Mouse (Mus musculus): ENCODE results near the gene Fign. TPM values are rescaled to one million over a fixed set of nuclear protein-coding genes. Genes with fewer than 3 reads are reported as not detected.

The Fign gene
- total and polyA plus RNA-seq, 3 experiments: not detected

DNA sequence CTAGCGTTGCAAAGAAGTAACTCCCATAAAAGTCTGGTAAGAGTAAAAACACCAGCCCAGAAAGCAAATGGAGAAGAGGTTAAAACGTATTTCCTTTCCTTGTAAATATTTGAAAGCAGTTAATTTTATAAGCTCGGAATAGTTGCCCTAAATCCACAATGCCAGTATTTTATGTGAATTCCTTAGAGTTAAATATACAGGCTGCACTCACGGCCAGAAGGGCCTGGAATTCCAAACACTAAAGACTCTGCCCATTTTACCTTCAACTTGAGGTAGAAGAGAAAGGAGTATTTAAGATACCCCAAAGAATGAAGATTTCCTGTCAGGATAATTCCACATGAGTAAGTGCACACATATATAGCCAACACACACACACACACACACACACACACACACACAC lies 128.2 kb downstream of the Fign start:
- H3K9me3 ChIP-seq (replicated peaks; ENCODE audit: low read length): peaks cover 16% of the 10 kb centered on the region
- no peaks in the 10 kb centered on the region for H3K4me1 ChIP-seq (ENCODE audit: control insufficient read depth in 1 of 2, insufficient read depth in 2 of 2)
- H3K36me3 ChIP-seq (replicated peaks in 1 of 2; ENCODE audit: control insufficient read depth in 1 of 2, insufficient read depth in 1 of 2, low read length in 1 of 2): no peaks in the 10 kb centered on the region
- no peak for DNase-seq (ENCODE audit: extremely low read depth)
- H3K4me2 ChIP-seq (ENCODE audit: insufficient read depth, low read depth, poor library complexity, severe bottlenecking): no peak overlapping the region
- H3K27me3 ChIP-seq (replicated peaks): no peaks in the 10 kb centered on the region
- TF ChIP-seq POLR2A (IDR thresholded peaks at IDR 0.05; ENCODE audit: low read depth, low read length): no peak
- TF ChIP-seq PAX5 (IDR thresholded peaks at IDR 0.05; ENCODE audit: low read length): no peak
- no peak for TF ChIP-seq MAFK (IDR thresholded peaks at IDR 0.05; ENCODE audit: insufficient replicate concordance, low read length)
- no peak for TF ChIP-seq USF2 (conservative IDR thresholded peaks at IDR 0.05; ENCODE audit: low read depth, low read length)
- TF ChIP-seq SMC3 (IDR thresholded peaks at IDR 0.05; ENCODE audit: low read depth, low read length): no peak
- TF ChIP-seq NRF1 (IDR thresholded peaks at IDR 0.05; ENCODE audit: low read depth, low read length): no peak
- no peak for TF ChIP-seq TCF12 (IDR thresholded peaks at IDR 0.05; ENCODE audit: low read depth, low read length)
- TF ChIP-seq TBP (conservative IDR thresholded peaks at IDR 0.05; ENCODE audit: low read depth, low read length): no peak
- no peak for TF ChIP-seq HCFC1 (IDR thresholded peaks at IDR 0.05; ENCODE audit: low read depth, low read length)
- no peak for TF ChIP-seq RCOR1 (conservative IDR thresholded peaks at IDR 0.05; ENCODE audit: low read depth, low read length)
- TF ChIP-seq MEF2A (IDR thresholded peaks at IDR 0.05; ENCODE audit: borderline replicate concordance, low read depth, low read length): no peak
- no peak for TF ChIP-seq SIN3A (IDR thresholded peaks at IDR 0.05; ENCODE audit: low read length)
- no peak for TF ChIP-seq GABPA (IDR thresholded peaks at IDR 0.05; ENCODE audit: insufficient replicate concordance, low read depth, low read length)
- TF ChIP-seq KAT2A (IDR thresholded peaks at IDR 0.05; ENCODE audit: insufficient replicate concordance, low read length): no peak
- no peak for TF ChIP-seq ZC3H11A (IDR thresholded peaks at IDR 0.05; ENCODE audit: low read depth, low read length)
- no peak for TF ChIP-seq BHLHE40 (IDR thresholded peaks at IDR 0.05; ENCODE audit: low read depth, low read length)
- H3K4me3 ChIP-seq (replicated peaks in 1 of 3; ENCODE audit: low read depth in 2 of 3, low read length in 2 of 3, poor library complexity in 1 of 3): no peak overlapping the region
- no peaks in the 10 kb centered on the region for H3K79me2 ChIP-seq (replicated peaks; ENCODE audit: control insufficient read depth, extremely low read depth, insufficient read depth, poor library complexity, severe bottlenecking)
- in situ Hi-C loops (cut with MboI; ENCODE audit: low pct_ligation_motif_present, low pct_unique_long_range_greater_than_20kb, low sequenced_read_pairs) (no loop called here), dilution Hi-C loops (cut with MboI; ENCODE audit: extremely low pct_ligation_motif_present, extremely low pct_unique_long_range_greater_than_20kb, low sequenced_read_pairs) (no loop called here)
- H3K9ac ChIP-seq (ENCODE audit: insufficient read depth, low read depth): no peak overlapping the region
- no peak overlapping the region for H3K27ac ChIP-seq (ENCODE audit: insufficient read depth, low read depth)

DNA sequence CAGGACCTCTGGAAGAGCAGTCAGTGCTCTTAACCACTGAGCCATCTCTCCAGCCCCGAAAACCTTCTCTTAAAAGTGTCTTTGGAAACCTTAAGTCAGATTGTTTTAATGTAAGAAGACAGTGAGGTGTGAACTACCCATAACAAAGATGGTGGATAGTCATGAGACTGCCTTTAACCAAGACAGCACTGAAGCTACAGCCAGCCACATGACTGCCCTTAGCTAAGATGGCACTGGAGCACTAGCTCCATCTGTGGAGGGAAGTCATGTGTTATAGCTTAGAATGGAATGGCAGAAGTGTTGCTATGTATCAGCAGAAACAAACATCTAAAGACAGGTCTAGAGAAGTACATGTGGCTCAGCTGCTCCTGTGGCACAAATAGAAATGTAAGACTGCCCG lies 166.8 kb downstream of the Fign start:
- Histone ChIP-seq H3K4me3 (replicated peaks in 1 of 3; ENCODE audit: low read depth in 2 of 3, low read length in 2 of 3, poor library complexity in 1 of 3) (no peak overlapping the region), H3K9ac (ENCODE audit: insufficient read depth, low read depth) (no peak overlapping the region), H3K4me2 (ENCODE audit: insufficient read depth, low read depth, poor library complexity, severe bottlenecking) (no peak overlapping the region), H3K9me3 (replicated peaks; ENCODE audit: low read length) (peaks cover 24% of the 10 kb centered on the region), H3K36me3 (replicated peaks in 1 of 2; ENCODE audit: control insufficient read depth in 1 of 2, insufficient read depth in 1 of 2, low read length in 1 of 2) (no peaks in the 10 kb centered on the region), H3K79me2 (replicated peaks; ENCODE audit: control insufficient read depth, extremely low read depth, insufficient read depth, poor library complexity, severe bottlenecking) (no peaks in the 10 kb centered on the region), H3K27ac (ENCODE audit: insufficient read depth, low read depth) (no peak overlapping the region), H3K4me1 (ENCODE audit: control insufficient read depth in 1 of 2, insufficient read depth in 2 of 2) (no peaks in the 10 kb centered on the region), H3K27me3 (replicated peaks) (no peaks in the 10 kb centered on the region)
- in situ Hi-C loops (cut with MboI; ENCODE audit: low pct_ligation_motif_present, low pct_unique_long_range_greater_than_20kb, low sequenced_read_pairs): no loop called here
- TF ChIP-seq MAZ (IDR thresholded peaks at IDR 0.05; ENCODE audit: low read depth, low read length): no peak
- no peak for TF ChIP-seq KAT2A (IDR thresholded peaks at IDR 0.05; ENCODE audit: insufficient replicate concordance, low read length)
- TF ChIP-seq ELF1 (IDR thresholded peaks at IDR 0.05; ENCODE audit: low read depth, low read length): no peak
- no peak for TF ChIP-seq MYC (IDR thresholded peaks at IDR 0.05; ENCODE audit: low read depth, low read length)
- TF ChIP-seq RAD21 (IDR thresholded peaks at IDR 0.05; ENCODE audit: low read depth, low read length): no peak
- no peak for TF ChIP-seq MAX (IDR thresholded peaks at IDR 0.05; ENCODE audit: low read length)
- TF ChIP-seq ZMIZ1 (IDR thresholded peaks at IDR 0.05; ENCODE audit: low read depth, low read length): no peak
- no peak for TF ChIP-seq ETS1 (conservative IDR thresholded peaks at IDR 0.05; ENCODE audit: low read depth, low read length)
- TF ChIP-seq ZKSCAN1 (IDR thresholded peaks at IDR 0.05; ENCODE audit: borderline replicate concordance, low read depth, low read length): no peak
- no peak for TF ChIP-seq MEF2A (IDR thresholded peaks at IDR 0.05; ENCODE audit: borderline replicate concordance, low read depth, low read length)
- no peak for TF ChIP-seq RCOR1 (conservative IDR thresholded peaks at IDR 0.05; ENCODE audit: low read depth, low read length)
- TF ChIP-seq ZC3H11A (IDR thresholded peaks at IDR 0.05; ENCODE audit: low read depth, low read length): no peak
- no peak for DNase-seq (ENCODE audit: extremely low read depth)
- dilution Hi-C loops (cut with MboI; ENCODE audit: extremely low pct_ligation_motif_present, extremely low pct_unique_long_range_greater_than_20kb, low sequenced_read_pairs): no loop called here

Data from CH12.LX (cell line).